10 mouse cellular contexts compared by ENCODE assay signal in the genomic region with DNA sequence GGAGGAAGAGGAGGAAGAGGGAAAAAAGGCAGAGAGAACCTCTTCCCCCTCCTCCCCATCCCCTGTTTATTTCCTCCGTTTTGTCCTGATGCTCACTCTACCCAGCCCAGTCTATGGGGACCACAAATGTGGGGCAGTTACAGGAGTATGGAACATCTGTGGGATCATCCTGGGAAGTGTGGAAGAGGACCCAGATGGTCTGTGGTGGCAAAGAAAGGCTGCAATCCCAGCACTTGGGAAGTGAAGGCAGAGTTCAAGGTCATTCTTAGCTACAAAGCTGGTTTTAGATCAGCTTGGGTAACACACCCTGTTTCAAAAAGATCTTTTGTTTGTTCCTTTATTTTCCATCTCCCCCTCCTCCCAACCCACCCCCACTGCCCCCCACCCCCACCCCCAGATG. TPM values are rescaled to one million over a fixed set of nuclear protein-coding genes. Genes with fewer than 3 reads are reported as not detected.
A peak's percentile ranks its signal among the peaks of the same experiment; 100 is the strongest.
DNase-seq lines count a peak whose midpoint lies in the region; ATAC-seq and TF ChIP-seq lines count a peak whose summit lies in the region.
"Had no signal": no experiment of that assay in that cellular context is flagged by ENCODE, and none has a peak within 500 bp of the region (broad histone marks: within the 10 kb centered on the region; RNA-seq: fewer than 3 reads in every experiment).

No protein-coding gene starts in this region.

- TF ChIP-seq EP300 in stomach, postnatal 0 days (optimal IDR thresholded peaks at IDR 0.05), result no peak

- H3K4me1 ChIP-seq in heart, embryonic 15.5 days (replicated peaks), result peaks cover 64% of the 10 kb centered on the region
- H3K4me1 ChIP-seq in intestine, embryonic 16.5 days (ENCODE audit: control insufficient read depth, insufficient read depth, low read length), result peaks cover 63% of the 10 kb centered on the region
- H3K4me1 ChIP-seq in stomach, postnatal 0 days (replicated peaks; ENCODE audit: control insufficient read depth, insufficient read depth), result peaks cover 23% of the 10 kb centered on the region

- H3K4me3 ChIP-seq in heart, embryonic 15.5 days, result no peak overlapping the region
- no peak overlapping the region for H3K4me3 ChIP-seq in intestine, embryonic 16.5 days (ENCODE audit: low read length)
- H3K4me3 ChIP-seq in stomach, postnatal 0 days (ENCODE audit: low read depth, low read length), result no peak overlapping the region
- H3K4me3 ChIP-seq: liver, embryonic 15.5 days had no signal

- no peaks in the 10 kb centered on the region for H3K9me3 ChIP-seq in heart, embryonic 15.5 days (replicated peaks)
- H3K9me3 ChIP-seq in intestine, embryonic 16.5 days (ENCODE audit: control insufficient read depth, low read length), result no peaks in the 10 kb centered on the region
- H3K9me3 ChIP-seq in stomach, postnatal 0 days (ENCODE audit: control insufficient read depth, low read length), result no peaks in the 10 kb centered on the region
- H3K9me3 ChIP-seq: liver, embryonic 15.5 days had no signal

- no peaks in the 10 kb centered on the region for H3K36me3 ChIP-seq in heart, embryonic 15.5 days
- H3K36me3 ChIP-seq in intestine, embryonic 16.5 days (ENCODE audit: control insufficient read depth, insufficient read depth, low read length), result no peaks in the 10 kb centered on the region
- H3K36me3 ChIP-seq in stomach, postnatal 0 days (ENCODE audit: control insufficient read depth, insufficient read depth, low read length), result no peaks in the 10 kb centered on the region
- H3K36me3 ChIP-seq: liver, embryonic 15.5 days had no signal

- intact Hi-C loops in heart, postnatal 25 days (cut with DNase I), result no loop called here

- no peak for TF ChIP-seq CTCF in stomach, postnatal 0 days (IDR thresholded peaks at IDR 0.05; ENCODE audit: low read depth)

- no peak for DNase-seq in heart, postnatal 25 days (ENCODE audit: low spot score)
- peak; percentile 16 for DNase-seq in thymus, postnatal 25 days
- no peak for DNase-seq in thymus, adult 18-20 months
- no peak for DNase-seq in stomach, postnatal 0 days (ENCODE audit: low spot score)
- DNase-seq in yolk sac, embryonic 10.5 days (ENCODE audit: low spot score), result no peak
- DNase-seq in lung, postnatal 10 days, result no peak
- DNase-seq: adrenal gland, postnatal 36 days had no signal

- ATAC-seq in heart, embryonic 15.5 days (replicated peaks; ENCODE audit: insufficient number of reproducible peaks, insufficient read depth, low FRiP score, low read depth), result no peak
- no peak for ATAC-seq in intestine, embryonic 16.5 days
- no peak for ATAC-seq in stomach, postnatal 0 days (ENCODE audit: low FRiP score, low TSS enrichment)

- H3K27me3 ChIP-seq in heart, embryonic 15.5 days, result no peaks in the 10 kb centered on the region
- no peaks in the 10 kb centered on the region for H3K27me3 ChIP-seq in intestine, embryonic 16.5 days (replicated peaks; ENCODE audit: control insufficient read depth, insufficient read depth, low read length)
- H3K27me3 ChIP-seq in stomach, postnatal 0 days (ENCODE audit: control insufficient read depth, insufficient read depth, low read length), result no peaks in the 10 kb centered on the region

- H3K9ac ChIP-seq in heart, embryonic 15.5 days, result no peak overlapping the region; the same call in 1 of the 2 replicates
- H3K9ac ChIP-seq in intestine, embryonic 16.5 days (ENCODE audit: low read depth, low read length), result 0 out of 2 replicates have a peak overlapping the region, but pooled peaks have one; percentile 16
- H3K9ac ChIP-seq in stomach, postnatal 0 days (ENCODE audit: low read length), result no peak overlapping the region
- H3K9ac ChIP-seq: liver, embryonic 15.5 days had no signal

- 36% methylated on average over 1 of the region's 1 CpGs for WGBS in heart, embryonic 15.5 days
- 40% methylated on average over 1 of the region's 1 CpGs for WGBS in intestine, embryonic 16.5 days
- WGBS in stomach, postnatal 0 days, result 50% methylated on average over 1 of the region's 1 CpGs

- H3K4me2 ChIP-seq in heart, embryonic 15.5 days, result peak overlapping the region; percentile 60; the same call in 1 of the 2 replicates
- no peak overlapping the region for H3K4me2 ChIP-seq in intestine, embryonic 16.5 days (ENCODE audit: low read depth, low read length)
- H3K4me2 ChIP-seq in stomach, postnatal 0 days (replicated peaks; ENCODE audit: low read depth), result no peak overlapping the region

- peak overlapping the region; percentile 95 for H3K27ac ChIP-seq in heart, embryonic 15.5 days
- H3K27ac ChIP-seq in intestine, embryonic 16.5 days (ENCODE audit: low read length), result peak overlapping the region; percentile 91
- H3K27ac ChIP-seq in stomach, postnatal 0 days (replicated peaks), result 0 out of 2 replicates have a peak overlapping the region, but pooled peaks have one; percentile 93

RNA-seq across cellular contexts. Expression of a gene that starts 36.0 kb away (rescaled TPM):
- polyA plus RNA-seq in heart, embryonic 15.5 days (2015; fragmentation: Nextera tagmentation; extraction: Ambion mirVana), result 67.3 and 72.8 TPM in 2 replicates
- total RNA-seq in heart, postnatal 25 days (2021), result 100 to 1,000 TPM in 1 of 2 experiments, 10 to 100 TPM in 1; 77.7 to 110 TPM
- polyA plus RNA-seq in intestine, embryonic 16.5 days (2015; fragmentation: Nextera tagmentation; extraction: Ambion mirVana), result 76.9 and 81.9 TPM in 2 replicates
- polyA plus RNA-seq in stomach, postnatal 0 days (2015; fragmentation: Nextera tagmentation; extraction: Ambion mirVana), result 71.4 and 84.2 TPM in 2 replicates
